Mouse (Mus musculus): Measurements from ENCODE around the gene Pced1a.

The Pced1a gene

DNA sequence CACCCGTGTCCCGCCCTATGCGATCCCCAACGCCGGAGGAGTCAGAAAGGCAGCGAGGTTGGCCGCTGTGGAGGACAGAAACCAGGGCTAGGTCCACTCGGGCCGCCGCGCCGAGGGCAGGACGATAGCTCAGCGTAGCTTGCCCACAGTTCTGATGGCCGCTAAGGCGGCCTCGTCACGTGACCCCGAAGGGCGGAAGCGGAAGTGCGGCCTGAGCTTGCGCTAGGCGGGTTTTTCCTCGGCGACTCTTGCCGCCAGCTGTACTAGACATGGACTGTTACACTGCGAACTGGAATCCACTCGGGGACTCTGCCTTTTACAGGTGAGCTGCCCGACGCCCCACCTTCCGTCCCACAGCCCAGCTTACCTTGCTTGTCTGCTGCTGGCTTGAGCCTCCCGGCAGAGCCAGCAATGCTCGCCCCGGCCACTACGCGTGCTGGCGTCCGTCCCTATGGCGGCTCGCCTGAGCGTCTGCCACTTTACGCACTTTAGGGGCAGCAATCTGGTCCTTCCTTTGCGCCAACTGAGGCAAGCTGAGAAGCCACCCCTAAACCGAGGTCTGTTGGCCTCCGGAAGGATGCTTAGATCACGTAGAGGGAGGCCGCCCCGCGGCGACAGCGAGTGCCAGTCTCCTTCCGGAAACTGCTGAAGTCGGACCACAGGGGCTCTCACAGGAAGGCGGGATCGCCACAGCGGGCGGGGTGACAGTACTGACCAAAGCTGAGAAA, at the start of gene Pced1a, which contains the start of gene Vps16:
Gene Pced1a (minus strand): TSS at position 576 of the 728 bp plus-strand sequence.
Gene Vps16 (plus strand): TSS at position 214 of the 728 bp plus-strand sequence.
- DNase-seq (ENCODE audit: low spot score): peak; percentile 89

GRCm38 (mm10) chr2:130472908-130473510, 48.5 kb upstream of the Pced1a start:
- DNase-seq (ENCODE audit: low spot score): no peak

GRCm38 (mm10) chr2:130469935-130470334, 45.4 kb upstream of the Pced1a start:
- no peak for DNase-seq (ENCODE audit: low spot score)

DNA sequence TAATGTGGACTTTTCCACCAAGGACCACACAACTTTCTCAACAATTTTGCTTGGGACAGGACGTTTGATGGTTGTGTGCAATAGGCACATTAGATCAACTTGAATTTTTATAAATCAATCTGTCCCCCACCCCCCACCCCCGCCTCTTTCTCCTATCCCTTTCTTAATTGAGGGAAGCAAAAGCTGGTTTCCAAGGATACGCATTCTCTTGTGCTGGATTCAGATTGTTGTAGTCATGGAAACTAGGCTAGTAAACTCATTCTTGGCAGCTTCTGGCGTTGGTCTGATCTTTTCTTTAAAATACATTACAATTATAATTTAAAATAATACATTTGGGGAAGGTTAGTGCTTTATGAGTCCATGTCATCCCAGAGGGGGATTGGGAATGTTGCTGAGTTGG, 44.9 kb upstream of the Pced1a start:
- DNase-seq (ENCODE audit: low spot score): no peak

DNA sequence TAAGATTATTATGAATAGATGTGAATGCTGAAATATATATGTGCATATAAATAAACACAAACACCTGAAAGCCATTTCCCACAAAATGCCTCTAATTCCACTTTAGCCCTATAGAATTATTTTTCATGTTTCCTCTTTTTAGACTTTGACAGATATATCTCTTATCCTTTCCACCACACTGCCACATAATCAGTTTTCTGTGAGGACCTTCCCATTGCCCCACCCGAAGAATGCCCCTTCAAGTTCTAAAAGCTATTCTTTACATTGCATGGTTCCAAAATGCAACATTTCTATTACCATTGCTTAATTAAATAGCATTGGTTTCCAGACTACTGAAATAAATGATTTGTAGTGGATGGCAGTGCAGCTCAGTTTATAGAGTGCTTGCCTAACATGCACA, 41.9 kb upstream of the Pced1a start:
- DNase-seq (ENCODE audit: low spot score): no peak

- no peak for DNase-seq (ENCODE audit: low spot score)
These were observed 37.0 kb upstream of the Pced1a start for GRCm38 (mm10) chr2:130461287-130462071.

DNA sequence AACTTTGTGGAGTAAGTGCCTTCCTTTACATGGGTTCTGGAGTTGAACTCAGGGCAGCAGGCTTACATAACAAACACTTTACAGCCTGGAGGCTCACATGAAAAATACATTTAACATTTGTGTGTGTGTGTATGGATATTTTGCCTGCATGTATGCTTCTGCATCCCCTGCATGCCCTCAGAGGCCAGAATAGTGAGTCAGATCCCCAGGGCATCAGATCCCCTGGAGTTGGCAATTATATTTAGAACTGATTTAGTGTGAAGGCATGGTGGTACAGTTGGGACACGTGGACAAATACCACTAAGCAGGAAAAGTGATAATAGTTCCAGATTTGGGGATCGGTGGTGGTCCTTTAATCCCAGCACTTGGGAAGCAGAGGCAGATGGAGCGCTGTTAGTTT, 35.1 kb upstream of the Pced1a start:
- DNase-seq (ENCODE audit: low spot score): no peak

DNA sequence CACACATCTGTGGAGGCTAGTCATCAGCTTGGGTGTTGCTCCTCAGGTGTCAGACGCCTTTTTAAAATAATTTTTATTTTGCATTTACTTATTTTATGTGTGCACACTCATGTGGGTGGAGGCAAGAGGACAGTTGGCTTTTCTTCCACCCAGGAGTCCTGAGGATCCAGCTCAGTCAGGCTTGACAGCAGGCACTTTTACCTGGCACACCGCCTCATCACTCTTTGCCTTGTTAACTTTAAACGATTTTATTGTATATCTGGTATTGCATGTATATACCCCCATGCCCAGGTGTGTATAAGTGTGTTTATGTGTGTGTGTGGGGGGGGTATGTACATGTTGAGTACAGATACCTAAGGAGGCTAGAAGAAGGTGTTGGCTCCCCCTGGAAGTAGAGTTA, 33.4 kb upstream of the Pced1a start:
- DNase-seq (ENCODE audit: low spot score): no peak

DNA sequence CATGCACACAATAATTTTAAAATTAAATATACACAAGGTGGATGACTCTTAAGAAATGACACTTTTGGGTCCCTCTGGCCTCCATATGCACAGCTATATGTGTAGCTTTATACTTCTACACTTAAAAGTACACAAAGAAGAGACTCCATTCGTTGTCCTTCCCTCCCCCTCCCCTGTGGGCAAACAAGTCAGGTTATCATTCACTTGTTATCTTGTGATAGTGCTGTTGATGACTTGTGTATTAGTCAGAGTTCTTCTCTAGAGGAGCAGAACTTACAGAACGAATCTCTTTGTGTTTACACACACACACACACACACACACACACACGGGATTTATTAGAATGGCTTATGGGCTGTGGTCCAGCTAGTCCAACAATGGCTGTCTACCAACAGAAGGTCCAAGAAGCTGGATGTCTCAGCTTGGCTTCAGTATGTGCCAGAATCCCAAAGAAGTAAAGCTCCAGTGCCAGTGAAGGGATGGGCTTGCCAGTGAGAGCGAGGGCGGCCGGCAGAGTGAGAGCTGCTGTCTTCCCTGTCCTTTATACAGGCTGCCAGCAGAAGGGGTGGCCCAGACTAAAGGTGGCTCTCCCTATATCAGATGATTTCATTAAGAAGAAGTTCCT, 30.4 kb upstream of the Pced1a start:
- no peak for DNase-seq (ENCODE audit: low spot score)

GRCm38 (mm10) chr2:130453421-130453820, 28.9 kb upstream of the Pced1a start:
- no peak for DNase-seq (ENCODE audit: low spot score)

DNA sequence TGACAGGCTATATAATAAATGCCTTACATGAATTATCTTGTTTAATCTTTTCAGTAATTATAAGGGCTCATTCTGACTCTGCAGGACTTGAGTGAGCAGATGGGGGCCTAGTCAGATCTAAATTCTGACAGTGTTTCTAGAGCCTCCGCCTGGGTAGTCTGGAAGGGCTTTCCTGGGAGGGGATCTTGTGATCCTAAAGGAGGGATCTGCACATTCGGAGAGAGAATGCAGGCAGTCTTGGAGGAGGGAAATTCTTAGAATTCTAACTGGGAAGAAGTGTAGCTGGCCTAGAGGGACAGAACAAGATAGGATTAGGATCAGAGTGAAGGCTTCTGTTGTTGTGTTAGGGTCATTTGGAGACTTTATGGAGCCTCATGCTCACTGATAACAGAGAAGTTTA, 27.8 kb upstream of the Pced1a start:
- no peak for DNase-seq (ENCODE audit: low spot score)

- no peak for DNase-seq (ENCODE audit: low spot score)
These were observed 27.2 kb upstream of the Pced1a start for GRCm38 (mm10) chr2:130451727-130452090.

DNA sequence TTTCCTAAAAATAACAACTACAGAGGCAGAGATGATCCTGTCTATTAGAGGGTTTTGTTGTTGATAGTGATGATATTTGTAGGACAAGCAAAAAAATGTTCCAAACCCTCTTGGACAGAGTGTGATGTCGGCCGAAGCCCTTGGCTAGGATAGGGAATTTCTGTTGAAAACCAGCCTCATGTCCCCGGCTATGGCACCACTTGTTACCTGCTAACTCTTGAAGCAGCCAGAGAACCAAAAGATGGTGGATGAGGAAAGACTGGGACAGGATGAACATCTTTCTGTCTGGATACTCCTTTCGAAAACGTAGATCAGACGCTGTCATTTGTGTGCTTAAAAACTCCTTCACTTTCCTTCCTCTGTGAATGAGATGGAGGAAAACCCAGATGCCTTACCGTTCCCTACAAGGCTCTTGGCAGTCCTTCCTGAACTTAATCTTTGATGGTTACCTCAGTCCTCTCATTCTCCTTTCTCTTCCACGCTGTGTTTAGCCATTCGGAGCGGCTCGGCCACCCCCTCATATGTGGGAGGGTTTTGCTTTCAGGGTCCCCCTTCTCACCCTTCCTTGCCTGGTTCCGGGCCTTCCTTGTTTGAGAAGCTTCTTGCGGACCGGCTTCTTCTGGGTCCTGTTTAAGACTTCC, 26.7 kb upstream of the Pced1a start:
- no peak for DNase-seq (ENCODE audit: low spot score)

DNA sequence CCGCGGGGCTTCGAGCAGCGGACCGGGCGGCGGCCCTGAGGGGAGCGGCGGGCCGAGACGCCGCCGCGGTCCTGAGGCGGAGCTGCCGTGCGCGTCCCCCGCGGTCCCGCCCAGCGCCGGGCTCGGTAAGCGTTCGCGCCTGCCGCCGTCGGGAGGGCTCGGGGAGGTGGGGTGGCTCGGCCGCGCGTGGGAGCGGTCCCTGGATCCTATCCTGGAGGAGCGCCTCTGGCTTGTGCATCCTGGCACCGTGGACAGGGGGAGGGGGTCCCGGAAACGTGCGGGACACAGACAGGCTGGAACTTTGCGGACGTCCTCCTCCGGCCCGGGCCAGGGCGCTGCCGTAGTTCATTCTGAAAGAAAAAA, 25.9 kb upstream of the Pced1a start:
- peak; percentile 57 for DNase-seq (ENCODE audit: low spot score)

DNA sequence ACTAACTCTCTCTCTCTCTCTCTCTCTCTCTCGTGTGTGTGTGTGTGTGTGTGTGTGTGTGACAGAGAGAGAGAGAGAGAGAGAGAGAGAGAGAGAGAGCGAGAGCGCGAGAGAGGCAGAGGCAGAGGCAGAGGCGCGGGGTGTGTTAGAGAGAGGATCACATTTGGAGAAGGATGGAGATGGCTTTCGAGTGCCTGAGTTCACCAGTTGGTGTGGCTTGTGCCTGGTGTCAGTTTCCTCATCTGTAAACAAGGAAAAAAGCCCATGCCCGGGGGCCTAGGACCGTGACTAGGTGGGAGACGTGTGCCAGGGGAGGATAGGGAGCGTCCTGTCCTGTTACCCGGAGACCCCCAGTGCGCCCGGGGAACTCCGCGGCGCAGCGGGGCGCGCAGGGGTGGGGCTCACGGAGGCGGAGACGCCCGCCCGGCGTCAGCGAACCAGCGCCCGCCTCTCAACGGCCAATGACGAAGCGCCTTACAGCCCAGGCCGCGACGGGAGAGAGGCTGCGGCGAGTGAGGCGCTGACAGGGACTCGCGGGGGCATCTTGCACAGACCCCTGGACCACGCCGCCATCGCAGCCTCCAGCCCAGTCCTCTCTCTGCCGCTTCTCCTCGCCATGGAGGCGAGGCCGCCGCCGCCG, 25.4 kb upstream of the Pced1a start, which contains the start of gene Ptpra:
Gene Ptpra (plus strand): TSS at position 485 of the 640 bp plus-strand sequence.
- peak; percentile 82 for DNase-seq (ENCODE audit: low spot score)

- no peak for DNase-seq (ENCODE audit: low spot score)
These were observed 24.7 kb upstream of the Pced1a start for GRCm38 (mm10) chr2:130449021-130449793.

DNA sequence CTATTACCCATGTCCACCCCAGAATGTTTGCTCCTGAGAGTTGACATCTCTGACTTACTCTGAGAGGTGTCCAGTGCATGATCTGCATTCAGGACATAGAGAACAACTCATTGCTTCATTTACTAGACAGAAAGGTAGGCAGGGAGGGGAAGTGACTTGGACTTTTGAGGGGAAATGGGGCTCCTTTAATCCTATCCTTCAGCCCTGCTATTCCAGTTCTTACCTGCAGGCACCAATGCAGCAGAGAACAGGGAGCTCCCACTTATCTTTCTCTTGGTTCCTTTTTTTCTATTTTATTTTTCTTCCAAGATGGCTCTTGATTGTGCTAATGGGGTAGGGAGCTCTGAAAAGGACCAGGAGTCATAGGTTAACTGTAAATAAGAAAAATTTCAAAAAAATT, 23.9 kb upstream of the Pced1a start:
- no peak for DNase-seq (ENCODE audit: low spot score)

DNA sequence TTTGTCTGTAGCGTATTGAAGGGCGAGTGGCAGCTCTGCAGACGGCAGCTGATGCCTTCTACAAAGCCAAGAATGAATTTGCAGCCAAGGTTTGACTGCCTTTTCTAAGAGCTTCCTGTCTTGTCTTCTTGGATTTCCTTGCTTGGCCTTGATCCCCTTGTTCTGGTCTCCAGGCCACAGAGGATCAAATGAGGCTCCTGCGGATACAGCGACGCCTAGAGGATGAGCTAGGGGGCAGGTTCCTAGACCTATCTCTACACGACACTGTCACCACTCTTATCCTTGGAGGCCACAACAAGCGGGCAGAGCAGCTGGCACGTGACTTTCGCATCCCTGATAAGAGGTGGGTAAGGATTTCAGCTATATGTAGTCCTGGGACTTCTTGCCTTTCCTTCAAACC, 17.7 kb upstream of the Pced1a start:
- no peak for DNase-seq (ENCODE audit: low spot score)

GRCm38 (mm10) chr2:130439840-130440480, 15.5 kb upstream of the Pced1a start:
- DNase-seq (ENCODE audit: low spot score): no peak

DNA sequence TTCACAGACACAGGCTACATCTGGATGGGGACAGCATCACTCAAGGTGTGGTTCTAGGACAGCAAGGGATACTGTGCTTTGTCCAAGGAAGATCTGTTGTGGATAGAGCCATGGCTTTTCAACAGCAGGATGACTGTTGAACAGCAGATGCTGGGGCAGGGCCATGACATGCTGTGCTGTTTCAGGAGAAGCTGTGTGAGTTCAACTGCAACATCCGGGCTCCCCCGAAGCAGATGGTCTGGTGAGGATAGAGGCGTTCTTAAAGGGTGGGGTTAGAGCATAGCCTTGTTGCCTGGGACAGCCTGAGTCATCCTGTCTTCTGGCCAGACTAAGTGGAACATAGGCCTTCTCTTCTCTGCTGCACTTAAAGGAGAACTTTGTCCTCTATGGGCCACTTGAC, 14.4 kb upstream of the Pced1a start:
- no peak for DNase-seq (ENCODE audit: low spot score)

Measured in left cerebral cortex, adult 11 months (tissue).